Mouse (Mus musculus): ENCODE results near the gene Megf11.

- no peak for TF ChIP-seq TCF3 (IDR thresholded peaks at IDR 0.05; ENCODE audit: insufficient read length, low read depth)
- TF ChIP-seq POLR2A (IDR thresholded peaks at IDR 0.05; ENCODE audit: insufficient read length, low read depth): no peak
- TF ChIP-seq SRF (IDR thresholded peaks at IDR 0.05; ENCODE audit: control insufficient read depth, insufficient read length, low read depth): no peak
- no peak for TF ChIP-seq MYOD1 (IDR thresholded peaks at IDR 0.05; ENCODE audit: control insufficient read depth in 1 of 3, insufficient read length in 2 of 3, low read depth in 2 of 3)
- no peak for TF ChIP-seq MYOG (IDR thresholded peaks at IDR 0.05; ENCODE audit: control insufficient read depth in 1 of 3, insufficient read depth in 1 of 3, insufficient read length in 2 of 3, low read depth in 2 of 3)
- TF ChIP-seq REST (IDR thresholded peaks at IDR 0.05; ENCODE audit: insufficient read depth, insufficient read length): no peak
- TF ChIP-seq TCF12 (IDR thresholded peaks at IDR 0.05; ENCODE audit: insufficient read depth, poor library complexity, severe bottlenecking): no peak
- TF ChIP-seq CEBPB (IDR thresholded peaks at IDR 0.05; ENCODE audit: insufficient read depth, poor library complexity, severe bottlenecking): no peak
- TF ChIP-seq POLR2AphosphoS2 (IDR thresholded peaks at IDR 0.05; ENCODE audit: insufficient read length, low read depth): no peak
- TF ChIP-seq MAX (IDR thresholded peaks at IDR 0.05; ENCODE audit: low read depth): no peak
Observed at GRCm38 (mm10) chr9:64436121-64436520, 50.7 kb downstream of the Megf11 start.

All from myocyte (in vitro differentiated cells).